Mouse (Mus musculus): Measurements from ENCODE around the gene Vmn1r29. TPM values are rescaled to one million over a fixed set of nuclear protein-coding genes. Genes with fewer than 3 reads are reported as not detected.
"Not testable (repeated sequence)": the region's sequence is repeated elsewhere in the genome, so short reads cannot be mapped to it uniquely, and the experiment has no call there.

The Vmn1r29 gene
- polyA plus RNA-seq (2012; rRNA removed) (not detected in 2 replicates), polyA plus RNA-seq (2014; fragmentation: Nextera tagmentation; extraction: Ambion mirVana) (not detected in 2 replicates)

- Histone ChIP-seq H3K27me3 (ENCODE audit: control insufficient read depth, insufficient read depth, low read length) (no peaks in the 10 kb centered on the region), H3K9me3 (ENCODE audit: control insufficient read depth, low read length) (no peaks in the 10 kb centered on the region), H3K4me3 (replicated peaks; ENCODE audit: low read length) (no peak within 1 kb of the TSS), H3K36me3 (ENCODE audit: control insufficient read depth, insufficient read depth, low read length) (no peaks in the 10 kb centered on the region), H3K4me2 (replicated peaks; ENCODE audit: low read depth, low read length, severe bottlenecking) (no peak within 1 kb of the TSS), H3K4me1 (ENCODE audit: control insufficient read depth, insufficient read depth, low read length) (no peaks in the 10 kb centered on the region), H3K9ac (ENCODE audit: low read depth, low read length, severe bottlenecking) (no peak within 1 kb of the TSS), H3K27ac (replicated peaks; ENCODE audit: low read depth, low read length) (no peak within 1 kb of the TSS)
- no peak for ATAC-seq (ENCODE audit: low FRiP score, low read depth)
- DNase-seq (ENCODE audit: low spot score): no peak
- TF ChIP-seq POLR2A (IDR thresholded peaks at IDR 0.05; ENCODE audit: borderline replicate concordance, extremely low read depth, insufficient read depth, insufficient read length): no peak
These were observed at the start of gene Vmn1r29 for GRCm38 (mm10) chr6:58301249-58301648. Gene Vmn1r29, plus strand, starts transcription at chr6:58301549.

GRCm38 (mm10) chr6:58261737-58262136 is 39.6 kb upstream of the Vmn1r29 start, which contains the start of gene Vmn1r28:
Gene Vmn1r28, plus strand, starts transcription at chr6:58262037.
- no peaks in the 10 kb centered on the region for H3K4me1 ChIP-seq (ENCODE audit: control insufficient read depth, insufficient read depth, low read length)
- no peaks in the 10 kb centered on the region for H3K9me3 ChIP-seq (ENCODE audit: control insufficient read depth, low read length)
- H3K4me2 ChIP-seq (replicated peaks; ENCODE audit: low read depth, low read length, severe bottlenecking): no peak within 1 kb of the TSS
- H3K27ac ChIP-seq (replicated peaks; ENCODE audit: low read depth, low read length): no peak within 1 kb of the TSS
- TF ChIP-seq POLR2A (IDR thresholded peaks at IDR 0.05; ENCODE audit: borderline replicate concordance, extremely low read depth, insufficient read depth, insufficient read length): no peak
- no peak within 1 kb of the TSS for H3K4me3 ChIP-seq (replicated peaks; ENCODE audit: low read length)
- DNase-seq (ENCODE audit: low spot score) (no peak), ATAC-seq (ENCODE audit: low FRiP score, low read depth) (no peak)
- no peaks in the 10 kb centered on the region for H3K27me3 ChIP-seq (ENCODE audit: control insufficient read depth, insufficient read depth, low read length)
- H3K36me3 ChIP-seq (ENCODE audit: control insufficient read depth, insufficient read depth, low read length): no peaks in the 10 kb centered on the region
- WGBS: 87% methylated on average over 1 of the region's 1 CpGs
- H3K9ac ChIP-seq (ENCODE audit: low read depth, low read length, severe bottlenecking): no peak within 1 kb of the TSS

GRCm38 (mm10) chr6:58279661-58280060 is 21.7 kb upstream of the Vmn1r29 start:
- not testable (repeated sequence) for H3K27ac ChIP-seq (replicated peaks; ENCODE audit: low read depth, low read length); H3K9me3 ChIP-seq (ENCODE audit: control insufficient read depth, low read length); H3K4me1 ChIP-seq (ENCODE audit: control insufficient read depth, insufficient read depth, low read length); ATAC-seq (ENCODE audit: low FRiP score, low read depth); H3K4me2 ChIP-seq (replicated peaks; ENCODE audit: low read depth, low read length, severe bottlenecking); H3K27me3 ChIP-seq (ENCODE audit: control insufficient read depth, insufficient read depth, low read length); H3K36me3 ChIP-seq (ENCODE audit: control insufficient read depth, insufficient read depth, low read length); H3K4me3 ChIP-seq (replicated peaks; ENCODE audit: low read length); H3K9ac ChIP-seq (ENCODE audit: low read depth, low read length, severe bottlenecking); DNase-seq (ENCODE audit: low spot score)
- WGBS: 100% methylated on average over 1 of the region's 1 CpGs

- Histone ChIP-seq H3K27ac (replicated peaks; ENCODE audit: low read depth, low read length) (no peak overlapping the region), H3K27me3 (ENCODE audit: control insufficient read depth, insufficient read depth, low read length) (no peaks in the 10 kb centered on the region), H3K9me3 (ENCODE audit: control insufficient read depth, low read length) (no peaks in the 10 kb centered on the region), H3K4me1 (ENCODE audit: control insufficient read depth, insufficient read depth, low read length) (no peaks in the 10 kb centered on the region), H3K4me2 (replicated peaks; ENCODE audit: low read depth, low read length, severe bottlenecking) (no peak overlapping the region), H3K9ac (ENCODE audit: low read depth, low read length, severe bottlenecking) (no peak overlapping the region), H3K4me3 (replicated peaks; ENCODE audit: low read length) (no peak overlapping the region), H3K36me3 (ENCODE audit: control insufficient read depth, insufficient read depth, low read length) (no peaks in the 10 kb centered on the region)
- no peak for TF ChIP-seq POLR2A (IDR thresholded peaks at IDR 0.05; ENCODE audit: borderline replicate concordance, extremely low read depth, insufficient read depth, insufficient read length)
- 53% methylated on average over 2 of the region's 2 CpGs for WGBS
- ATAC-seq (ENCODE audit: low FRiP score, low read depth) (no peak), DNase-seq (ENCODE audit: low spot score) (no peak)
These were observed 9.1 kb upstream of the Vmn1r29 start for GRCm38 (mm10) chr6:58292201-58292600.

GRCm38 (mm10) chr6:58298511-58298910 is 2.8 kb upstream of the Vmn1r29 start:
- H3K36me3 ChIP-seq (ENCODE audit: control insufficient read depth, insufficient read depth, low read length); H3K27ac ChIP-seq (replicated peaks; ENCODE audit: low read depth, low read length); H3K4me2 ChIP-seq (replicated peaks; ENCODE audit: low read depth, low read length, severe bottlenecking); H3K27me3 ChIP-seq (ENCODE audit: control insufficient read depth, insufficient read depth, low read length); H3K9ac ChIP-seq (ENCODE audit: low read depth, low read length, severe bottlenecking); H3K4me1 ChIP-seq (ENCODE audit: control insufficient read depth, insufficient read depth, low read length); H3K9me3 ChIP-seq (ENCODE audit: control insufficient read depth, low read length); ATAC-seq (ENCODE audit: low FRiP score, low read depth); DNase-seq (ENCODE audit: low spot score); H3K4me3 ChIP-seq (replicated peaks; ENCODE audit: low read length): not testable (repeated sequence)
- 84% methylated on average over 19 of the region's 19 CpGs for WGBS

- H3K27me3 ChIP-seq (ENCODE audit: control insufficient read depth, insufficient read depth, low read length); H3K4me2 ChIP-seq (replicated peaks; ENCODE audit: low read depth, low read length, severe bottlenecking); H3K9me3 ChIP-seq (ENCODE audit: control insufficient read depth, low read length); H3K27ac ChIP-seq (replicated peaks; ENCODE audit: low read depth, low read length); H3K4me3 ChIP-seq (replicated peaks; ENCODE audit: low read length); ATAC-seq (ENCODE audit: low FRiP score, low read depth); H3K4me1 ChIP-seq (ENCODE audit: control insufficient read depth, insufficient read depth, low read length); H3K9ac ChIP-seq (ENCODE audit: low read depth, low read length, severe bottlenecking); DNase-seq (ENCODE audit: low spot score); H3K36me3 ChIP-seq (ENCODE audit: control insufficient read depth, insufficient read depth, low read length): not testable (repeated sequence)
- 75% methylated on average over 14 of the region's 17 CpGs for WGBS
These were observed 29.3 kb downstream of the Vmn1r29 start for GRCm38 (mm10) chr6:58330686-58331085.

Other genes starting within 250 kb of the Vmn1r29 start
- gene Vmn1r27, start 82.7 kb upstream of the Vmn1r29 start, polyA plus RNA-seq (2012; rRNA removed): not detected in 2 replicates
- not detected in 2 replicates for gene Vmn1r27, start 82.7 kb upstream of the Vmn1r29 start, polyA plus RNA-seq (2014; fragmentation: Nextera tagmentation; extraction: Ambion mirVana)
- gene Vmn1r28, start 39.5 kb upstream of the Vmn1r29 start, polyA plus RNA-seq (2012; rRNA removed): not detected in 2 replicates
- not detected in 2 replicates for gene Vmn1r28, start 39.5 kb upstream of the Vmn1r29 start, polyA plus RNA-seq (2014; fragmentation: Nextera tagmentation; extraction: Ambion mirVana)
- not detected in 2 replicates for gene Vmn1r30, start 141.8 kb downstream of the Vmn1r29 start, polyA plus RNA-seq (2012; rRNA removed)
- not detected in 2 replicates for gene Vmn1r30, start 141.8 kb downstream of the Vmn1r29 start, polyA plus RNA-seq (2014; fragmentation: Nextera tagmentation; extraction: Ambion mirVana)
- not detected in 2 replicates for gene Vmn1r31, start 173.8 kb downstream of the Vmn1r29 start, polyA plus RNA-seq (2012; rRNA removed)
- not detected in 2 replicates for gene Vmn1r31, start 173.8 kb downstream of the Vmn1r29 start, polyA plus RNA-seq (2014; fragmentation: Nextera tagmentation; extraction: Ambion mirVana)

Measured in limb, embryonic 14.5 days (tissue).